Mouse (Mus musculus) midbrain, embryonic 12.5 days (tissue): ENCODE data around the gene Txk. TPM values are rescaled to one million over a fixed set of nuclear protein-coding genes. Genes with fewer than 3 reads are reported as not detected.

Experiments used
- ATAC-seq: fragments of 200-750 bp; cut with Nextera tagmentation; 2 replicates; pipeline ENCODE4 v1.8.0; 2017; ENCODE audit warnings: low read depth, moderate TSS enrichment, moderate library complexity; ENCODE audit not compliant: low FRiP score
- H3K27ac ChIP-seq: fragments of 300-500 bp; sonication (generic); replicated peaks from 2 replicates; pipeline ENCODE4 v1.5.1; 2016; ENCODE audit warnings: mild to moderate bottlenecking
- H3K27me3 ChIP-seq: fragments of 300-500 bp; sonication (generic); 2 replicates; pipeline ENCODE4 v1.6.1; 2016; ENCODE audit warnings: mild to moderate bottlenecking
- H3K36me3 ChIP-seq: fragments of 300-500 bp; sonication (generic); 2 replicates; pipeline ENCODE4 v1.6.1; 2016
- H3K4me1 ChIP-seq: fragments of 300-500 bp; sonication (generic); 2 replicates; pipeline ENCODE4 v1.6.1; 2016
- H3K4me2 ChIP-seq: fragments of 300-500 bp; sonication (generic); replicated peaks from 2 replicates; pipeline ENCODE4 v1.6.1; 2016; ENCODE audit warnings: mild to moderate bottlenecking, moderate library complexity
- H3K4me3 ChIP-seq: fragments of 300-500 bp; sonication (generic); 2 replicates; pipeline ENCODE4 v1.5.1; 2016; ENCODE audit warnings: mild to moderate bottlenecking
- H3K9ac ChIP-seq: fragments of 300-500 bp; sonication (generic); replicated peaks from 2 replicates; pipeline ENCODE4 v1.6.1; 2016; ENCODE audit warnings: mild to moderate bottlenecking, moderate library complexity
- H3K9me3 ChIP-seq: fragments of 300-500 bp; sonication (generic); 2 replicates; pipeline ENCODE4 v1.6.1; 2016; ENCODE audit warnings: mild to moderate bottlenecking
- WGBS: fragments of 180-500 bp; shearing (Covaris S2); methylation state at CpG from one replicate; pipeline ENCODE4 v1.1.7; 2016; 5-methylcytosine and 5-hydroxymethylcytosine counted together
- polyA plus RNA-seq: library from polyadenylated mRNA; unstranded; fragments of >200 nt; fragmentation: Nextera tagmentation; extraction: Ambion mirVana; gene quantifications from 2 replicates; pipeline ENCODE4 v1.2.1, GENCODE M21; 2016

Gene Txk
- polyA plus RNA-seq, 1 experiment from 2014 or later: 0.08 TPM

DNA sequence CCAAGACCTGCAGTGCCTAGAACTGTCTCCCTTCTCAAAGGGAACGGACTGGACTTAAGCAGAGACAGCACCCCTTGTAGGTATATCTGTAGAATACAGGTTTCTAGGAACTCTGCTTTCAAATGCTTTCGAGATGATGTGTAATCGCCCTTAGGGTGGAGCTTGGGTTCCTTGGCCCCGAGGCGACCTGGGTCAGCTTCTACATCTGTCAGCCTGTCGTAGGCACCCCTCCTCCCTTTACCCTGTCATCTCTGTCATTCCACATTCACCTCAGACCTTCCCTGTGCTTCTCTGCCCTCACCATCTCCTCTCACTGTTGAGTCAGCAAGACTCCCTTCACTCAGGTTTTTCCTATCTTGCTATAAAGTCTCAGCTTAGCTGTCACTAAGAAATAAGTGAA lies 17.3 kb upstream of the Txk start:
- Histone ChIP-seq H3K4me3 (no peak overlapping the region), H3K4me1 (no peaks in the 10 kb centered on the region), H3K4me2 (no peak overlapping the region), H3K27me3 (no peaks in the 10 kb centered on the region), H3K36me3 (no peaks in the 10 kb centered on the region), H3K9ac (no peak overlapping the region), H3K27ac (no peak overlapping the region), H3K9me3 (no peaks in the 10 kb centered on the region)
- no peak for ATAC-seq
- WGBS: 80% methylated on average over 6 of the region's 6 CpGs

DNA sequence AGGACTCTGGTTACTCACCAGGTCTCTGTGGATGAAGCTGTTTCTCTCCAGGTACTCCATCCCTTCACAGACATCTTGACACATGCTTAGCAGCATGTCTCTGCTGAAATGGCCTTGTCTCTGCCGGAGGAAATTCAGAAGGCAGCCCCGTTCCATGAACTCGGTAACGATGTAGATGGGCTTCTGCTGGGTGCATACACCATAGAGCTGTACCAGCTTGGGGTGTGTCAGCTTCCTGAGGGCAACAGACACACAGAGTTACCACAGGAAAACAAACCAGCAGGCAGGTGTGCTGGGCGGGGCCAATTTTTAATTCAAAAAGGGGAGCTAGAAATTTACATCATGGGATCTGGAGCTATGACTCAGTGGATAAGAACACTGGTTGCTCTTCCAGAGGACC lies 11.0 kb upstream of the Txk start:
- H3K36me3 ChIP-seq: no peaks in the 10 kb centered on the region
- H3K9me3 ChIP-seq: no peaks in the 10 kb centered on the region
- H3K27ac ChIP-seq: no peak overlapping the region
- H3K9ac ChIP-seq: no peak overlapping the region
- no peak overlapping the region for H3K4me3 ChIP-seq
- 89% methylated on average over 5 of the region's 5 CpGs for WGBS
- ATAC-seq: no peak
- H3K4me1 ChIP-seq: peaks cover 4% of the 10 kb centered on the region
- H3K4me2 ChIP-seq: no peak overlapping the region
- H3K27me3 ChIP-seq: no peaks in the 10 kb centered on the region

DNA sequence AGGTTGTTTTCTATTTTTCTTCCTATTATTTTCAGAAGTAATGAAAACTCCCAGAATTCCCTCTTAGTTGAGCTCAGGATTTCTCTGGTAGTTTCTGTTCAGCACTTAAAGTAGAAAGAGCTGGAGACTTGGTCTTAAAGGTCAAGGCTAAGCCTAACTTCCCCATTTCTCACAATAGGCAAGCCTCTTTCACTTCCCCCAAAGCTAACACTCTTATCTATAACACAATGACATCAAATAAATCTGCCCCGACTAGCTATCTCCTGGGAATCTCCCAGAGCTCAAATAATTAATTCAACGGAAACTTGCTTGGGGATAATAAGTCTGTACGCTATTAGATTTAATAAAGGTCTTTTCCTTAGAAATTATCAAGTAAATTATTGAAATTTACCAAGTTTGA lies 10.4 kb upstream of the Txk start:
- Histone ChIP-seq H3K4me1 (peaks cover 4% of the 10 kb centered on the region), H3K27ac (no peak overlapping the region), H3K4me3 (no peak overlapping the region), H3K9ac (no peak overlapping the region), H3K9me3 (no peaks in the 10 kb centered on the region), H3K36me3 (no peaks in the 10 kb centered on the region), H3K4me2 (no peak overlapping the region), H3K27me3 (no peaks in the 10 kb centered on the region)
- no peak for ATAC-seq
- 42% methylated on average over 3 of the region's 3 CpGs for WGBS

DNA sequence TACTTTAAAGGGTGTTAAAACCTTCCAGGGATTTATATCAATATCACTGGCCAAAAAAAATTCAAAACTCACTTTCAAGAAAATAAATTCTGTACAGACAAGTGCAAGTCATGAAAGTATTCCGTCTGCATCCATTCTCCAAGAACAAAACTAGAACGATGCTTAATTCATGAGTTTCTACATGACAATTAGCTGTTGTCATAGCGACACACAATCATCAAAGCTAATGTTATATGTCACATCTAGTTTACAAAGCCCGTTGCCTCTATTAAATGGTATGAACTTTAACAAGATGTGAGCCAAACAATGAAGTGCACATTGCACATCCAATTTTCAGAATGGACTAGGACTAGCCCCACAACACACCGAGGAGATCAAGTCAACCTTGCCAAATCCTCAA lies 9.2 kb upstream of the Txk start:
- Histone ChIP-seq H3K9ac (no peak overlapping the region), H3K4me1 (peaks cover 4% of the 10 kb centered on the region), H3K9me3 (no peaks in the 10 kb centered on the region), H3K27me3 (no peaks in the 10 kb centered on the region), H3K4me2 (no peak overlapping the region), H3K36me3 (no peaks in the 10 kb centered on the region), H3K27ac (no peak overlapping the region), H3K4me3 (no peak overlapping the region)
- 41% methylated on average over 5 of the region's 5 CpGs for WGBS
- no peak for ATAC-seq

DNA sequence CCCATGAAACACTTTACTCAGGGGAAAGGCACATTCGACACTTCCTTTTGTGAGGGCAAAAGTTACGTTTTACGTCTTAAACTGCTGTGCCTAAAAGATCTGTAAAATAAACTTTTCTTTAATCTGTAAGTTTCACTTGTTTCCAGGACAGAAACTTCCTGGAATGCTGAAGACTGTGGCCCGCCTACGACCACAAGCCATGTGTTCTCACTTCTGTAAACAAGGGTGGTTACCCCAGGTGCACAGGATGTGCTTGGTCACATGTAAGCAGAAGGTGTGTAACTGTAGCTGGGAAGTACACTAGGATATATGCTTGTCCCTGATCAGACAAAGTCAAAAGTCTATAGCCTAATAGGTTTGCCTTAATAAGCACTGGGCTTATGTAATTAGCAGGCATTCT lies 8.7 kb upstream of the Txk start:
- Histone ChIP-seq H3K4me1 (peaks cover 4% of the 10 kb centered on the region), H3K9me3 (no peaks in the 10 kb centered on the region), H3K9ac (no peak overlapping the region), H3K36me3 (no peaks in the 10 kb centered on the region), H3K4me3 (no peak overlapping the region), H3K4me2 (no peak overlapping the region), H3K27me3 (no peaks in the 10 kb centered on the region), H3K27ac (no peak overlapping the region)
- WGBS: 86% methylated on average over 5 of the region's 5 CpGs
- ATAC-seq: no peak

DNA sequence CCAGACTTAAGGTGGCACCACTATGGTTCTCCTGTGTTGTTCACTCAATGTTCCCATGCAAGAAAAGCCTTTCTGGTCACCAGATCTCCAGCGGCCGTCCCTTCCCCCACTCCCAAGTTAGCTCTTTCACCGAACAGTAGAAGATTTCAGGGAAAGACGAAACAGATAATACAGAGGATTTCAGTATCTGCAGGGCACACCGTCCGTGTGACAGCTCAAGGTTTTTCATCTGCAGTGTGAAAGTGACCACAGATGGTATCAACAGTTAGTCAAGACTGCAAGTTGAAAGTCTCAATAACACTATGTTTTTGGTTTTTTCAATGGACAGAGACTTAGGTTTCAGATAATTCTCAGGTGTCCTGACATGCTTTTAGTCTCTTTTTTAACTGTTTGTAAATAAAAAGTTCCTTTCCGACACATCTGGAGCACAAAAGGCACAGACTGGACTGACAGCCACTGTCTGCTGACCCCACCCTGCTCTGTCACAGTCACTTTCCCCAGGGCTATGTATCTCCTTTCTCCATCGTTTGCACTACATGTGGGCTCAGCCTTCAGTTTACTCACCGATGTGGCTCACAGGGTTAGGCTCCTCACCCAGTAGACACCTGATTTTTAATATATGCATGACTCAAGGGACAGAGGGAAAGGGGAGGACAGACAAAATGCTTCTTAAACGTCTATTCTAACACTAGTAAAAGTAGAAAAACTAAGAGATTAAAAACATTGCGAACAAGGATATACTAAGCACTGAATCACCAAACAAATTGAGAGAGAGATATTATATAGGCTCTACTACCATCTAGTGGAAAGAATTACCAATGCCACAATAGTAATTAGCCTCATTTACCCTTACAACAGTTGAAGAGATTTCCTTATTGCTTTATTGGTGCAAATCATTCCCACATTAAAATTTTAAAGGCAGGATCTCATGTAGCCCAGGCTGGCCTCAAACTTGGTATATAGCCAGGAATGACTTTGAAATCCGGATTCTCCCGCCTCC lies 6.6 kb upstream of the Txk start:
- Histone ChIP-seq H3K4me1 (peaks cover 4% of the 10 kb centered on the region), H3K27me3 (no peaks in the 10 kb centered on the region), H3K4me2 (no peak overlapping the region), H3K9ac (no peak overlapping the region), H3K9me3 (no peaks in the 10 kb centered on the region), H3K4me3 (no peak overlapping the region), H3K36me3 (no peaks in the 10 kb centered on the region), H3K27ac (no peak overlapping the region)
- WGBS: 78% methylated on average over 13 of the region's 13 CpGs
- ATAC-seq: peak; percentile 54; the same call in 1 of the 2 replicates

DNA sequence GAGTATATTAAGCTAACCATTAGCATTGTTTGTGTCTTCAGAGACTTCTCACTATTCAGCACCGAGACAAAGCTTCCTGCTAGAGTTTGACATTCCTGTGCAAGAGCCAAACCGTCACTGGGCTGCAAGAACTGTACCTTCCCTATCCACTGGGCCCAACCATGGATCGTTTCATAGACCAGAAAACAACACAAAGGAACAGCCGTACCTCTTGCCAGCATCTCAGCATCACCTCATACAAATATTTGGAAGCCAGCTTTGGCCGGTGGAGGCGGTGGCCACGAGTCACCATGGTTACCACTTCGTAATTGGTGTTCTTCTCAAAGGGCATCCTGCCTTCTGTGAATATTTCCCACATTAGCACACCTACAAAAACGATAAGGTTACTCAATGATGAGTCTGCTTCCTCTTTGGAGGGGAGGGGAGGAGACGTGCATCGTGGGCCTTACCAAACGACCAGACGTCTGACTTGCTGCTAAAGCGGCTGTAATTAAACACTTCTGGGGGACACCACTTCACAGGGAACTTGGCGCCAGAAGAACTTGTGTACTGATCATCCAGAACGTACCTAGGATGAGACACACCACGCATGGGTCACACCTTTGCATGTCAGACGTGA lies 4.7 kb upstream of the Txk start:
- no peak for ATAC-seq
- no peak overlapping the region for H3K27ac ChIP-seq
- H3K9me3 ChIP-seq: no peaks in the 10 kb centered on the region
- no peak overlapping the region for H3K4me2 ChIP-seq
- no peaks in the 10 kb centered on the region for H3K27me3 ChIP-seq
- H3K9ac ChIP-seq: no peak overlapping the region
- 80% methylated on average over 18 of the region's 18 CpGs for WGBS
- no peak overlapping the region for H3K4me3 ChIP-seq
- H3K36me3 ChIP-seq: no peaks in the 10 kb centered on the region
- peaks cover 4% of the 10 kb centered on the region for H3K4me1 ChIP-seq

DNA sequence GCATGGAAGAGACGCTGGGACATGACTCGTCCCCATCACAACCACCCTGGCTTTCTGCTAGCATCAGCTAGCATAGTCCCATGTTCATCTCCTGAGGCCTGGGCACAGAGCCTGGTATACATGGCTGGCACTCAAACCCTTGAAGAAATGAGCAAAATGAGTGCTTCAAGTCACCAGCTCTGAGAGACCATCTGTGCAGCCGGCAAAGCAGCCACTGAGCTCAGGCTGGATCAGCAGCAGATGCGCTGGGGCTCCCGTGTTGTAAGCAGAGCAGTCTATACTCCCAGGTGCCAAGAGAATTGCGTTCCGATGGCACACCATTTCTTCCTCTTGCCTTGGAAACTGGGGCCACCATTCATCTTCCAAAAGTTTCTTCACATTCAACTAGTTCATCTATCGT lies 3.4 kb upstream of the Txk start:
- H3K27me3 ChIP-seq: no peaks in the 10 kb centered on the region
- no peaks in the 10 kb centered on the region for H3K9me3 ChIP-seq
- H3K4me2 ChIP-seq: no peak overlapping the region
- no peak overlapping the region for H3K9ac ChIP-seq
- H3K27ac ChIP-seq: no peak overlapping the region
- 89% methylated on average over 8 of the region's 8 CpGs for WGBS
- 0 out of 2 replicates have a peak, but pooled peaks cover 3% of the 10 kb centered on the region for H3K4me1 ChIP-seq
- ATAC-seq: no peak
- H3K36me3 ChIP-seq: no peaks in the 10 kb centered on the region
- H3K4me3 ChIP-seq: no peak overlapping the region

DNA sequence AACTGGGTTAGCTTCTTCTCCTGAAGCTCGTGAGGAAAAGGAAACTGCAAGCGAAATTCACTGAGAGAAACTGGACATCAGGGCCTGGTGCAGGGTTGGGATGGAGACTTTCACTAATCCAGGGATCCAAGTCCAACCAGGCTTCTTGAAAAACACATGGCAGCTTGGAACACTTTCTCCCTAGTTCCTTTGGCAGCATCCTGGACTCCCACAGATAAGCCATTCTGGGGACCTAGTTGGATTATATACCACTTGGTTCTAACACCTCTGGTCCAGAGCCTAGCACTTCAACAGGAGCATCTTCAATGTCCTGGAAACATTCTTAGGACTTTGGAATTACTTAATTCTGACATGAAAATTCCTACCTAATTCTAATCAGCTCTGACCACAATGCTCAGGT lies 2.5 kb upstream of the Txk start:
- Histone ChIP-seq H3K27ac (no peak overlapping the region), H3K27me3 (no peaks in the 10 kb centered on the region), H3K36me3 (no peaks in the 10 kb centered on the region), H3K9ac (no peak overlapping the region), H3K4me1 (0 out of 2 replicates have a peak, but pooled peaks cover 3% of the 10 kb centered on the region), H3K9me3 (no peaks in the 10 kb centered on the region), H3K4me3 (no peak overlapping the region), H3K4me2 (no peak overlapping the region)
- WGBS: 75% methylated on average over 2 of the region's 2 CpGs
- no peak for ATAC-seq

DNA sequence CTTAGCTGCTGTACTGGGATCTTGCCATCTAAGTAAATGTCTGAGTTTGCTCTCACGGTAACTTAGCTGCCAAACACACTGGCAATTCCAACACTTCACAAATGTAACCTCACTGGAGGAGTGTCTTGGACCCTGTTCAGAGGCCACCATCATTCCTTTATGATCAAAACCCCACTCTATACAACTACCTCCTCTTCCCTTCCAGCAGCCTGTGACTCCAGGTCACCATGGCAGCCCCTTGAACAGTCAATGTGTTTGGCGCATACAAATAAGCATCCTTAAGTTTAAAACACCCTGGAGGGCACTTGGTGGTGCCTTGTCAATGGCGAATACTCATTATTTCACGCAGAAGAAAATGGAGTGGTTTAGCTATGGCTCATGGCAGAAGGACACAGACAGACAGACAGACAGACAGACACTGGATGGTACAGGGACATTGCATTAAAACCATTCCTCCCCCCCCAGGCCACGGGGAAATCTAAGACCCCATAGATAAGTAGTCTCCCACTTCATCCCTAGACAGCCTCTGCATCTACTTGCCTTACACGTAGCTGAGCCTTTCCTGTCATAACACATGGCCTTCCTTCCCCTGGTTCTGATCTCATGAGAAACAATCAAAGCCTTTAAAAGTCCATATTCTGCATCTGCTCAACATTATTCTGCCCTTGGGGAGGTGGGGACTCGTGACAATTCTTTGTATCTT lies 1.4 kb downstream of the Txk start:
- H3K9me3 ChIP-seq: no peaks in the 10 kb centered on the region
- 83% methylated on average over 7 of the region's 7 CpGs for WGBS
- ATAC-seq: no peak
- H3K4me2 ChIP-seq: no peak overlapping the region
- no peaks in the 10 kb centered on the region for H3K36me3 ChIP-seq
- 0 out of 2 replicates have a peak, but pooled peaks cover 3% of the 10 kb centered on the region for H3K4me1 ChIP-seq
- no peaks in the 10 kb centered on the region for H3K27me3 ChIP-seq
- no peak overlapping the region for H3K4me3 ChIP-seq
- no peak overlapping the region for H3K9ac ChIP-seq
- H3K27ac ChIP-seq: no peak overlapping the region

DNA sequence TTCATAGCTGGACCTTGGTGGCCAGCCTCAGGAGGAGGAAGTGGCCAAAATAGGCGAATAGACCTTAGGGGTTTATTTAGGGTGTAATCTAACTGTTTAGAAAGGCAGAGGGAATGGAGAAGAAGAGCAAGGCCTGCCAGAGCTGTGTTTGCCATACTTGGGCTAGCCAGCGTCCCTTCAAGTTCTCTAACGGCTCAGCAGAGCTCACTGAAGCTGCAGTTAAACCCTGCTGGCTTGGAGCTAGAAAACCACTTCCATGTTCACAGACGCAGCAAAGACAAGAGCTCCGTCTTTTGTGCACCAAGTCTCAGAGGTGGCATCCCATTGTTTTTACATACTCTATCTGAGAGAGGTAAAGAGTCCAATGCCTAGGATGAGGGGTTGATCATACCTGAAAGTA lies 2.4 kb downstream of the Txk start:
- no peaks in the 10 kb centered on the region for H3K9me3 ChIP-seq
- 83% methylated on average over 5 of the region's 5 CpGs for WGBS

More for the DNA sequence above, 2.4 kb downstream of the Txk start:
- ATAC-seq: no peak
- H3K4me1 ChIP-seq: 0 out of 2 replicates have a peak, but pooled peaks cover 3% of the 10 kb centered on the region
- H3K9ac ChIP-seq: no peak overlapping the region
- H3K27me3 ChIP-seq: no peaks in the 10 kb centered on the region
- no peak overlapping the region for H3K4me3 ChIP-seq
- no peak overlapping the region for H3K27ac ChIP-seq
- no peaks in the 10 kb centered on the region for H3K36me3 ChIP-seq
- no peak overlapping the region for H3K4me2 ChIP-seq
